Mouse (Mus musculus) NIH3T3 (cell line): ENCODE results near the gene Txndc12.

Experiments
- DNase-seq: peaks from one replicate; pipeline ENCODE4 v3.0.0-alpha.2; 2012; ENCODE audit warnings: low read depth

The Txndc12 gene

GRCm38 (mm10) chr4:108834115-108834970 is at the start of gene Txndc12:
TSS of gene Txndc12 (plus strand) at chr4:108834601.
- peak; percentile 96 for DNase-seq

- DNase-seq, result peak; percentile 41
Observed at GRCm38 (mm10) chr4:108789258-108789936, 45.0 kb upstream of the Txndc12 start.

DNA sequence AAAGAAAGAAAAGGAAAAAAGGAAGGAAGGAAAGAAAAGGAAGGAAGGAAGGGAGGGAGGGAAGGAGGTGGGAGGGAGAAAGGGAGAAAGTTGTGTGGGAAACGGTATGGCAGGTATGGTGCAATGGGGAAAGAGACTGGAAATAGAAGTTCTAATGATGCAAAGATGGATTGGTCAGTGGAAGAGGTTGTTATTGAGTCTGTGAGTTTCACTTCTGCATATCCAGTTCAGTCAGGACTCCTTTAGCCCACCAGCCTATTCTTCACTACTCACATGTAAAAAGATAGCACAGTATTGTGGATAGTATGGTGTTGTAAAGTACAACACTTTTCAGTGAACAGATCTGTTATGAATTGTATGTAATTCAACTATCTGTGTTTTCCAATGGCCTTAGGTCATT is 43.9 kb upstream of the Txndc12 start:
- DNase-seq, result no peak

GRCm38 (mm10) chr4:108793941-108794340 is 40.5 kb upstream of the Txndc12 start:
- peak; percentile 48 for DNase-seq

DNA sequence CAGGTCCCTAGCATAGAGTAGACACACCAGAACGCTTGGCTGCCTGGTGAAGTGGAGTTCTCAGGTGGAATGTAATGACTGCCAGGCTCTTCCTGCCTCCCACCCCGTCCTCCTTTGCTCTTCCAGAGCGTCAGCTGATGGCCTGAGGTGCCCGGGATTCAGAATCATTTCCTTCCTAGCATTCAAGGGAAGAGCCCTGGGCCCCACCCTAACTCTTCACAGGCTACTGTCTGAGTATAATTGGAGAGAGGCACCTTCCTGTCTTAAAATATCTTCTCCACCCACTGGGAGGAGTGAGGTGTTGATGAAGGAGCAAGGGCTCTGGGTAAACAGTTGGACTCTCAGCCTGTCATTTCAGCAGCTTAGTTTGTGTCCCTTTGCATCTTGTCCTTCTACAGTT is 37.7 kb upstream of the Txndc12 start:
- no peak for DNase-seq

DNA sequence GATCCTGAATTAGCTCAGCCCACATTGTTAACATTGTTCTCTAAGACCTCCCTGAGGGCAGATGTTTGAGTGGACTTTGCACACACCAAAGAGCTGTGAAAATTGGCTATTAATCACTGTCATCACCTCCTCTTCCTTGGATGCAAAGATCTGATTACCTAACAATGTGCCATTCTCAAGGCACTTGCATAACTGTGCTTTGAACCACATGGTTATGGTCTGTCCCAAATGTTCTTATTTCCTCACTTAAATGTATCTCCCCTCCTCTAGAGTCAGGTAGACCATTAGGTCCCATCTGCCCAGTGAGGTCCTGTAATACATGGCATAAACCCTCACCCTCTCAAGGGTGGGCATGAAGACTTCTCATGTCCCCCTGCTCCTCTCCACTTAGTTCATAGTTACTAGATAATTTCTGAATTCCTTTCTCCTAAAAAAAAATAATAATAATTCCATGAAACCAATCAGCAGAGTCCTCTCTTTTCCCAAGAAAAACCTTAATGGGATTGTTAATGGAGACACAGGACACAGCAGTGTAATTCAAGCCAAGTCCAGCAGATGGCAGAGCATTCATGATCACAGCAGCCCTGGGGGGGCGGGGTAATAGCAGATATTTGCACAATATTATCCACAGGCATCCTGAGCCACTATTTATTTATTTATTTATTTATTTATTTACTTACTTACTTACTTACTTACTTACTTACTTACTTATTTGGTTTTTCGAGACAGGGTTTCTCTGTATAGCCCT is 36.1 kb upstream of the Txndc12 start:
- peak; percentile 93 for DNase-seq

DNA sequence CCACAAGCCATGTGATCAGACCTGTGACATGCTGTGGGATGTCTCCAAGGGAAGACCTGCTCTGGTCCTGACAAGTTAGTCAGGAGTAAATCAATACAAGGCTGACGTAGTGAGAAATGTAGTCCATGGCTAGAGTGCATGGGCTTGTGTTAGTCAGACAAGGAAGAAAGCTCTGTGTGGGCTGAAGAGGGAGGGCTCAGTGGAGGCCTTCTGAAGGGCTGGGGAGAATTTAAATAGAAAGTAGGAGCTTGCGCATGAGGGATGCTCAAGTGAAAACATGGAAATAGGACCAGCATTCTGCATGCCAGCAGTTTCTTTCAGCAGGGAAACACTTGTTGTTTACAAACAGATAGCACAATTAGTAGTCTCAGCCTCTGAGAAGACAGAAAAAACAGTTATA is 30.9 kb upstream of the Txndc12 start:
- DNase-seq, result peak; percentile 46

GRCm38 (mm10) chr4:108811142-108811541 is 23.3 kb upstream of the Txndc12 start:
- no peak for DNase-seq

DNA sequence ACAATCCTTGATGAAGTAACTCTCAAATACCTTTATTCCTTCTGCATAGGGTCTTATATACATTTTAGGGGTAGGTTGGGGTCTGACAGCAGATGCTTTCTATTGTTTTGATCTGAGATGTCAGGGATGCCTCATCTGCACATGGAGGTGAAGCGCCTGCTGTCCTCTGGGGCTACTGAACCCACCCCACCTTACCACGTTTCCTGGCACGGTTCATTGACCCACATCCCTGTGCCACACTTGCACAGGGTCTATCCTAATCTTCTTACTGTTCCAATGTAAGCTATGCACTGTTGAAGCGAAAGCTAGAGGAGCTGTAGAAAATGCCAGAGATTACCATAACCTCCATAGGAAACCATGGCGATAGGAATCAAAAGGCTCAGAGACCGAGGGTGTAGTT is 22.9 kb upstream of the Txndc12 start:
- no peak for DNase-seq

DNA sequence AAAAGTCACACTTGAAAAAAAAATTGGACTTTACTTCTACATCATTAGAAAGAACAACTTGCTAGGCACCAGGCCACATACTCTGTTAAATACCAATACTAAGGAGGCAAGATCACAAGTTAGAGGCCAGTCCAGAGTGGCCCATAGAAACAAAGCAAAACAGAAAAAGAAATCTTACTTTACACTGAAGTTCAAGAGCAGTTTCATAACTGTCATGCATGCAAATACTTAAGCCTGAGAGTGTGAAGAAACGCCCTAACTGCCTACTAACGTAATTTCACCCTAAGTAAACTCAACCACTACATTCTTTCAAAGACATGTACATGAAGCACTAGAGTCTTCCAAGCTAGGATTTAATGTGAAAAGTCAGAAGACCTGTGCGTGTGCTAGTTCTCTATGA is 8.7 kb upstream of the Txndc12 start:
- no peak for DNase-seq

- no peak for DNase-seq
Observed at GRCm38 (mm10) chr4:108826096-108826495, 8.3 kb upstream of the Txndc12 start.

DNA sequence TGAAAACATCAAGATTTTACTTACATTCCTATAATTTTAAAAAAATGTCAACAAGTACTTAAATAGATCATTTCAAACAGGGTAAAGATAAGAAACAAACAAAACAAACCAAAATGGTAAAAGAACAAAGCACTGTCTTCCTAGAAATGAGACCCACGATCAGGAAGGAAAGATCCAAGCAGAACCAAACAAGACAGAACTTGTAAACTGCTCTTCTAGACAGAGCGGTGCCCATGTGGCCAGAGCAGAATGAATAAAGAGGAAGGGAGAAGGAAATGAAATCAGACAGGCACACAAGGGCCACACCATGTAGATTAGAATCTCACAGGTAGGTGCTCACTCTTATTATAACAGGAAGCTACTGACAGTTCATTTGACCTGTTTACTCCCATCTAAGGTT is 7.8 kb upstream of the Txndc12 start:
- no peak for DNase-seq

DNA sequence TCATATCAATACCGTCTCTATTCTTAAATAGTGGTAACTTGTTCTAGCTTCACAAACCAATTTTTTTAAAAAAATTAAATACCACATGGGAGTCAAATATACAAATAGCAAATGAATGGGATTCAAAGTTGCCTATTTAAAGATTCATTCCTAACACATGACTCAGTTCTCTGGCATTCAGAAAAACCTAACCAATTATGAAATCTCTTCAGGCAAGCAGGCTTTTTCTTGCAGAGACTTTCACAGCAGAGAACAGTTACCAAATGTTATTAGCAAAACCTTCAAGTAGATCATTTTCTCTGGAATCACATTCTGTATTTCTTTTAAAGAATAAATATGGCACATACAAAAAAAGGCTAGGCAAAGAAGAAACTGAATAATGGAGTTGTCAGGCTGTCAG is 3.7 kb upstream of the Txndc12 start:
- DNase-seq, result peak; percentile 76

- DNase-seq, result peak; percentile 98
Observed at GRCm38 (mm10) chr4:108832916-108833827, 1.2 kb upstream of the Txndc12 start, which contains the start of gene Btf3l4. TSS of gene Btf3l4 (minus strand) at chr4:108833614.

- DNase-seq, result no peak
Observed at GRCm38 (mm10) chr4:108833828-108834114, 630 bp upstream of the Txndc12 start.

DNA sequence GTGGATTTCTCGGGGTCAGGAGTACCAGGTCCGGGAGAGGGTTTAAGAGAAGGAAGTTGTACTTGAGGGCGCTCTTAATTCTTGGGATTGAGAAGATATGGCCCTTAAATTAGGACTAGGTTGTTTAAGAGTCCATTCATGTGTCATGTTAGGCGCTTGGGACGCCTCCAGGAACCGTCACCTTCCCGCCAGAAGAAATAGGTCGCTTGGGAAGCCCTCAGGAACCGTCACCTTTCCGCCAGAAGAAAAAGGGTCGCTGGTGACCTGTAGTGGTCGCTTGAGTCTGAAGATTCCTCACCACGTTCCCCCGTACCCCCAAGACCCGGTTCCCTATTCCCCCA is 540 bp downstream of the Txndc12 start:
- DNase-seq, result peak; percentile 44

GRCm38 (mm10) chr4:108835496-108835895 is 1.1 kb downstream of the Txndc12 start:
- peak; percentile 55 for DNase-seq

- DNase-seq, result peak; percentile 64
Observed at GRCm38 (mm10) chr4:108838031-108838430, 3.6 kb downstream of the Txndc12 start.

- DNase-seq, result no peak
Observed at GRCm38 (mm10) chr4:108841920-108842578, 7.6 kb downstream of the Txndc12 start.

GRCm38 (mm10) chr4:108843336-108843735 is 8.9 kb downstream of the Txndc12 start:
- no peak for DNase-seq

GRCm38 (mm10) chr4:108845824-108846569 is 11.6 kb downstream of the Txndc12 start:
- no peak for DNase-seq
